ENCODE assay signal across 8 mouse cellular contexts in the genomic region with DNA sequence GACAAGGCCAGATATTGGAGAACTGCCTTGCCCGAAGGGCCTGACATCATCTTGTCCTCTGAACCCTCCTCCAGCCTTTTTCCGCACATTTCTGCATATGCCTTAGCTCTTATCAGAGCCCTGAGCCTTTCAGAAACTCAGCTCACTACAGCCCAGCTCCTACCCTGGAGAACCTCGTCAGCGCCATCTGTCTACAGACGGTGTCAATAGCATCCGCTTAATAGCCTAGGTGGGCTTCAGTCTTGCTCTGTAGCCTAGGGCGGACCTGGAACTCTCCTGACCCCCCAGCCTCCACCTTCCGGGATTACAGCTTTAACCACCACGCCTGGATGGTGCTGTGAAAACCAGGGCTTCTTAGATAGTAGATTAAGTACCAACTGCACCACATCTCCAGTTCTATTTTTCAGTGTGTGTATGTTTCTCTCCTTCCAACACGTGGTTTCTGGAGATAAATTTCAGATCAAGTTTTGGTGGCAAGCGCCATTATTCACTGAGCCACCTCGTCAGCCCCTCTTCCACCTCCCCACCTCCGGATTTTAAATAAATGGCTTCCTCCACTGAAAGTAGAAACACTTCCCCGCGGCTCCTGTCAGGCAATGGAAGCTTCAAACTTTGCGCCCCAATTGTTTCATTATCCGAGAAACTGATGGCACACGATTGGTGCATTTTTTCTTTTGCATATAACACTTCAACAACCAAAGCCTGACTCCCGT. TPM values are rescaled to one million over a fixed set of nuclear protein-coding genes. Genes with fewer than 3 reads are reported as not detected.
DNase-seq lines count a peak whose midpoint lies in the region; ATAC-seq and TF ChIP-seq lines count a peak whose summit lies in the region.

No protein-coding gene starts in this region.

- H3K4me1 ChIP-seq in brown adipose tissue, adult 24 weeks (ENCODE audit: control insufficient read depth, insufficient read depth, insufficient read length, low read length) = no peaks in the 10 kb centered on the region; the same call in 1 of the 2 replicates
- peaks cover 7 to 18% of the 10 kb centered on the region in 2 experiments for H3K4me1 ChIP-seq in heart, embryonic 14.5 days (ENCODE audit: control insufficient read depth in 2 of 2, insufficient read depth in 2 of 2, low read length in 2 of 2)
- peaks cover 59% of the 10 kb centered on the region for H3K4me1 ChIP-seq in liver, embryonic 15.5 days (replicated peaks)
- peaks cover 18% of the 10 kb centered on the region for H3K4me1 ChIP-seq in neural tube, embryonic 12.5 days
- H3K4me1 ChIP-seq in stomach, postnatal 0 days (replicated peaks; ENCODE audit: control insufficient read depth, insufficient read depth) = peaks cover 6% of the 10 kb centered on the region; the same call in 1 of the 2 replicates

- no peaks in the 10 kb centered on the region for H3K27me3 ChIP-seq in heart, embryonic 14.5 days (ENCODE audit: control insufficient read depth, insufficient read depth, low read length)
- H3K27me3 ChIP-seq in liver, embryonic 15.5 days = no peaks in the 10 kb centered on the region
- H3K27me3 ChIP-seq in neural tube, embryonic 12.5 days (replicated peaks) = no peaks in the 10 kb centered on the region
- H3K27me3 ChIP-seq in stomach, postnatal 0 days (ENCODE audit: control insufficient read depth, insufficient read depth, low read length) = no peaks in the 10 kb centered on the region

- WGBS in heart, embryonic 14.5 days = 4% methylated on average over 19 of the region's 19 CpGs
- WGBS in liver, embryonic 15.5 days (ENCODE audit: insufficient replicate concordance) = under 1% methylated on average over 19 of the region's 19 CpGs
- WGBS in neural tube, embryonic 12.5 days = 7% methylated on average over 19 of the region's 19 CpGs
- 3% methylated on average over 19 of the region's 19 CpGs for WGBS in stomach, postnatal 0 days

- H3K4me3 ChIP-seq in brown adipose tissue, adult 24 weeks (ENCODE audit: insufficient read depth, low read depth, low read length) = peak overlapping the region; percentile 75
- H3K4me3 ChIP-seq in heart, embryonic 14.5 days (ENCODE audit: control insufficient read depth in 1 of 2, insufficient read depth in 1 of 2, low read depth in 1 of 2, low read length in 2 of 2) = peak overlapping the region; percentile 63 to 73
- peak overlapping the region; percentile 76 for H3K4me3 ChIP-seq in liver, embryonic 15.5 days (replicated peaks)
- peak overlapping the region; percentile 44 for H3K4me3 ChIP-seq in neural tube, embryonic 12.5 days
- peak overlapping the region; percentile 53 for H3K4me3 ChIP-seq in stomach, postnatal 0 days (ENCODE audit: low read depth, low read length)

- DNase-seq in kidney, postnatal 14 days = peak; percentile 82
- DNase-seq in stomach, postnatal 0 days (ENCODE audit: low spot score) = peak; percentile 85

- peak; percentile 37 for ATAC-seq in CD4-positive, CD25-positive, alpha-beta regulatory T cell, adult 4 months
- peak; percentile 63 for ATAC-seq in erythroid progenitor cell, adult 5-6 weeks (replicated peaks; ENCODE audit: low FRiP score, poor library complexity, severe bottlenecking)
- ATAC-seq in heart, embryonic 14.5 days (ENCODE audit: insufficient number of reproducible peaks, insufficient read depth, low FRiP score, low read depth) = no peak; the same call in 1 of the 2 replicates
- ATAC-seq in liver, embryonic 15.5 days (ENCODE audit: insufficient read depth) = peak; percentile 23
- ATAC-seq in neural tube, embryonic 12.5 days (ENCODE audit: low FRiP score, low read depth) = no peak; the same call in 1 of the 2 replicates
- peak; percentile 50 for ATAC-seq in stomach, postnatal 0 days (ENCODE audit: low FRiP score, low TSS enrichment)

- H3K4me2 ChIP-seq in heart, embryonic 14.5 days (ENCODE audit: low read length) = peak overlapping the region; percentile 92
- H3K4me2 ChIP-seq in liver, embryonic 15.5 days = peak overlapping the region; percentile 99
- peak overlapping the region; percentile 66 for H3K4me2 ChIP-seq in neural tube, embryonic 12.5 days (replicated peaks)
- H3K4me2 ChIP-seq in stomach, postnatal 0 days (replicated peaks; ENCODE audit: low read depth) = peak overlapping the region; percentile 79

- TF ChIP-seq CTCF in stomach, postnatal 0 days (IDR thresholded peaks at IDR 0.05; ENCODE audit: low read depth) = peak; percentile 91

- peak overlapping the region; percentile 55 for H3K27ac ChIP-seq in brown adipose tissue, adult 24 weeks (replicated peaks; ENCODE audit: low read depth, low read length)
- peak overlapping the region; percentile 79 to 87 for H3K27ac ChIP-seq in heart, embryonic 14.5 days (replicated peaks in 1 of 2; ENCODE audit: control insufficient read depth in 1 of 2, insufficient read depth in 1 of 2, low read depth in 2 of 2, low read length in 2 of 2)
- H3K27ac ChIP-seq in liver, embryonic 15.5 days (replicated peaks) = peak overlapping the region; percentile 96
- H3K27ac ChIP-seq in neural tube, embryonic 12.5 days = peak overlapping the region; percentile 47; the same call in 1 of the 2 replicates
- H3K27ac ChIP-seq in stomach, postnatal 0 days (replicated peaks) = peak overlapping the region; percentile 93

- no peaks in the 10 kb centered on the region for H3K36me3 ChIP-seq in heart, embryonic 14.5 days (ENCODE audit: control insufficient read depth, insufficient read depth, low read length)
- no peaks in the 10 kb centered on the region; the same call in 1 of the 2 replicates for H3K36me3 ChIP-seq in liver, embryonic 15.5 days (replicated peaks)
- H3K36me3 ChIP-seq in neural tube, embryonic 12.5 days = no peaks in the 10 kb centered on the region
- no peaks in the 10 kb centered on the region for H3K36me3 ChIP-seq in stomach, postnatal 0 days (ENCODE audit: control insufficient read depth, insufficient read depth, low read length)

- no peak for TF ChIP-seq EP300 in stomach, postnatal 0 days (optimal IDR thresholded peaks at IDR 0.05)

- no peaks in the 10 kb centered on the region for H3K9me3 ChIP-seq in heart, embryonic 14.5 days (ENCODE audit: control insufficient read depth, low read length)
- no peaks in the 10 kb centered on the region for H3K9me3 ChIP-seq in liver, embryonic 15.5 days (replicated peaks)
- no peaks in the 10 kb centered on the region for H3K9me3 ChIP-seq in neural tube, embryonic 12.5 days
- no peaks in the 10 kb centered on the region for H3K9me3 ChIP-seq in stomach, postnatal 0 days (ENCODE audit: control insufficient read depth, low read length)

- peak overlapping the region; percentile 83 for H3K9ac ChIP-seq in heart, embryonic 14.5 days (ENCODE audit: low read length)
- peak overlapping the region; percentile 76 for H3K9ac ChIP-seq in liver, embryonic 15.5 days
- peak overlapping the region; percentile 53 for H3K9ac ChIP-seq in neural tube, embryonic 12.5 days
- peak overlapping the region; percentile 73 for H3K9ac ChIP-seq in stomach, postnatal 0 days (ENCODE audit: low read length)

RNA-seq across cellular contexts. Expression of a gene that starts 4.3 kb away (rescaled TPM):
- polyA plus RNA-seq in CD4-positive, CD25-positive, alpha-beta regulatory T cell, adult 4 months (2017; shearing (Covaris generic)) = 1 to 10 TPM; 3.6 to 3.9 TPM
- 6.1 and 7.4 TPM in 2 replicates for polyA plus RNA-seq in brown adipose tissue, adult 24 weeks (2012; ENCODE audit: insufficient read depth, insufficient read length, missing spikeins)
- 5.4 and 16.6 TPM in 2 replicates for total RNA-seq in erythroid progenitor cell, adult 5-6 weeks (2015; ENCODE audit: low replicate concordance)
- total RNA-seq in erythroid progenitor cell, adult 5-6 weeks (2017; ENCODE audit: low replicate concordance) = 1.9 and 2.0 TPM in 2 replicates
- 5.0 and 5.4 TPM in 2 replicates for polyA plus RNA-seq in heart, embryonic 14.5 days (2014; fragmentation: Nextera tagmentation; extraction: Ambion mirVana)
- 1.6 and 1.9 TPM in 2 replicates for polyA plus RNA-seq in liver, embryonic 15.5 days (2015; fragmentation: Nextera tagmentation; extraction: Ambion mirVana)
- 10.1 and 10.7 TPM in 2 replicates for polyA plus RNA-seq in neural tube, embryonic 12.5 days (2016; fragmentation: Nextera tagmentation; extraction: Ambion mirVana)
- polyA plus RNA-seq in stomach, postnatal 0 days (2015; fragmentation: Nextera tagmentation; extraction: Ambion mirVana) = 1.8 and 2.3 TPM in 2 replicates

RNA-seq across cellular contexts. Expression of a gene that starts 9.6 kb away (rescaled TPM):
- polyA plus RNA-seq in CD4-positive, CD25-positive, alpha-beta regulatory T cell, adult 4 months (2017; shearing (Covaris generic)) = not detected
- polyA plus RNA-seq in brown adipose tissue, adult 24 weeks (2012; ENCODE audit: insufficient read depth, insufficient read length, missing spikeins) = not detected in 2 replicates
- not detected in 2 replicates for total RNA-seq in erythroid progenitor cell, adult 5-6 weeks (2015; ENCODE audit: low replicate concordance)
- not detected in 2 replicates for total RNA-seq in erythroid progenitor cell, adult 5-6 weeks (2017; ENCODE audit: low replicate concordance)
- not detected in 2 replicates for polyA plus RNA-seq in heart, embryonic 14.5 days (2014; fragmentation: Nextera tagmentation; extraction: Ambion mirVana)
- polyA plus RNA-seq in liver, embryonic 15.5 days (2015; fragmentation: Nextera tagmentation; extraction: Ambion mirVana) = not detected in 2 replicates
- 0.05 TPM in 1 of 2 replicates, not detected in the other for polyA plus RNA-seq in neural tube, embryonic 12.5 days (2016; fragmentation: Nextera tagmentation; extraction: Ambion mirVana)
- polyA plus RNA-seq in stomach, postnatal 0 days (2015; fragmentation: Nextera tagmentation; extraction: Ambion mirVana) = 0.05 TPM in 2 replicates

RNA-seq across cellular contexts. Expression of a gene that starts 46.2 kb away (rescaled TPM):
- polyA plus RNA-seq in CD4-positive, CD25-positive, alpha-beta regulatory T cell, adult 4 months (2017; shearing (Covaris generic)) = 100 to 1,000 TPM; 198 to 297 TPM
- polyA plus RNA-seq in brown adipose tissue, adult 24 weeks (2012; ENCODE audit: insufficient read depth, insufficient read length, missing spikeins) = 132 and 141 TPM in 2 replicates
- 282 and 315 TPM in 2 replicates for total RNA-seq in erythroid progenitor cell, adult 5-6 weeks (2015; ENCODE audit: low replicate concordance)
- 141 and 162 TPM in 2 replicates for total RNA-seq in erythroid progenitor cell, adult 5-6 weeks (2017; ENCODE audit: low replicate concordance)
- 159 and 161 TPM in 2 replicates for polyA plus RNA-seq in heart, embryonic 14.5 days (2014; fragmentation: Nextera tagmentation; extraction: Ambion mirVana)
- 159 and 169 TPM in 2 replicates for polyA plus RNA-seq in liver, embryonic 15.5 days (2015; fragmentation: Nextera tagmentation; extraction: Ambion mirVana)
- polyA plus RNA-seq in neural tube, embryonic 12.5 days (2016; fragmentation: Nextera tagmentation; extraction: Ambion mirVana) = 186 and 216 TPM in 2 replicates
- polyA plus RNA-seq in stomach, postnatal 0 days (2015; fragmentation: Nextera tagmentation; extraction: Ambion mirVana) = 136 and 152 TPM in 2 replicates

Comparison
In these comparisons a context has a peak if more than half of its experiments do, and no peak if none do; other contexts are left out.
1. ATAC-seq: peak in CD4-positive, CD25-positive, alpha-beta regulatory T cell, adult 4 months (single experiment), erythroid progenitor cell, adult 5-6 weeks (single experiment), liver, embryonic 15.5 days (single experiment) and stomach, postnatal 0 days (single experiment); none in heart, embryonic 14.5 days (single experiment) and neural tube, embryonic 12.5 days (single experiment).
2. Peak in every context shown above with its lines, with median percentiles within 50 percentile points of each other: H3K27ac ChIP-seq, H3K4me3 ChIP-seq, H3K4me2 ChIP-seq and H3K9ac ChIP-seq.